Mouse (Mus musculus) embryonic facial prominence, embryonic 12.5 days (tissue): ENCODE results near the gene Gga1. TPM values are rescaled to one million over a fixed set of nuclear protein-coding genes. Genes with fewer than 3 reads are reported as not detected.

Source experiments
- ATAC-seq: fragments of 200-750 bp; cut with Nextera tagmentation; 2 replicates; pipeline ENCODE4 v1.8.0; 2017; ENCODE audit not compliant: insufficient number of reproducible peaks, insufficient read depth, low FRiP score, low TSS enrichment
- H3K27ac ChIP-seq: fragments of 300-500 bp; sonication (generic); 2 replicates; pipeline ENCODE4 v1.5.1; 2016; ENCODE audit warnings: mild to moderate bottlenecking
- H3K27me3 ChIP-seq: fragments of 300-500 bp; sonication (generic); 2 replicates; pipeline ENCODE4 v1.6.1; 2016; ENCODE audit warnings: mild to moderate bottlenecking, moderate library complexity
- H3K36me3 ChIP-seq: fragments of 300-500 bp; sonication (generic); 2 replicates; pipeline ENCODE4 v1.6.1; 2016; ENCODE audit warnings: mild to moderate bottlenecking
- H3K4me1 ChIP-seq: fragments of 300-500 bp; sonication (generic); 2 replicates; pipeline ENCODE4 v1.6.1; 2016
- H3K4me2 ChIP-seq: fragments of 300-500 bp; sonication (generic); replicated peaks from 2 replicates; pipeline ENCODE4 v1.6.1; 2016; ENCODE audit warnings: mild to moderate bottlenecking, moderate library complexity
- H3K4me3 ChIP-seq: fragments of 300-500 bp; sonication (generic); 2 replicates; pipeline ENCODE4 v1.5.1; 2016; ENCODE audit warnings: mild to moderate bottlenecking
- H3K9ac ChIP-seq: fragments of 300-500 bp; sonication (generic); 2 replicates; pipeline ENCODE4 v1.6.1; 2016; ENCODE audit warnings: mild to moderate bottlenecking, moderate library complexity
- H3K9me3 ChIP-seq: fragments of 300-500 bp; sonication (generic); 2 replicates; pipeline ENCODE4 v1.6.1; 2016; ENCODE audit warnings: mild to moderate bottlenecking, moderate library complexity
- WGBS: fragments of 180-500 bp; shearing (Covaris S2); methylation state at CpG from one replicate; pipeline ENCODE4 v1.1.7; 2016; 5-methylcytosine and 5-hydroxymethylcytosine counted together
- polyA plus RNA-seq: library from polyadenylated mRNA; unstranded; fragments of >200 nt; fragmentation: Nextera tagmentation; extraction: Ambion mirVana; gene quantifications from 2 replicates; pipeline ENCODE4 v1.2.1, GENCODE M21; 2016

The Gga1 gene
- polyA plus RNA-seq, 1 experiment from 2014 or later: 50.0 TPM

DNA sequence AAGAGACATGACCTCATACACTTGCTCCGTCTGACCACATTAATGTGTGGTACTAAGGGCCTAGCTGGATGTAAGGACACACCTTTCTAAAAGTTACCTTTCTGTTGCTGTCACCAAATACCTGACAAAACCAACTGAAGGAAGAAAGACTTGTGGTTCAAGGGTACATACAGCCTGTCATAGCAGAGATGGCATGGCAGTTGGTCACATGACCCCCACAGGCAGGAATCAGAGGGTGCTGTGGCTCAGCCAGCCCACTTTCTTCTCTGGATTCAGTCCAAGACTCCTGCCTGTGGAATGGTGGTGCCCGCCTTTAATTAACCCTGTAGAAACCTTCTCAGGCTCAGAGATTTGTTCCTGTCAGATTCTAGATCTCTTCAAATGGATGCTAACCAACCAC is 13.8 kb upstream of the Gga1 start:
- Histone ChIP-seq H3K4me3 (no peak overlapping the region), H3K9ac (no peak overlapping the region), H3K27ac (no peak overlapping the region), H3K4me2 (no peak overlapping the region), H3K27me3 (no peaks in the 10 kb centered on the region), H3K36me3 (no peaks in the 10 kb centered on the region), H3K9me3 (no peaks in the 10 kb centered on the region), H3K4me1 (0 out of 2 replicates have a peak, but pooled peaks cover 3% of the 10 kb centered on the region)
- ATAC-seq: no peak
- 74% methylated on average over 2 of the region's 2 CpGs for WGBS

GRCm38 (mm10) chr15:78863852-78864253 is 13.1 kb upstream of the Gga1 start:
- H3K27me3 ChIP-seq: no peaks in the 10 kb centered on the region
- H3K27ac ChIP-seq: no peak overlapping the region
- no peak for ATAC-seq
- no peak overlapping the region for H3K4me3 ChIP-seq
- H3K4me2 ChIP-seq: no peak overlapping the region
- no peaks in the 10 kb centered on the region for H3K9me3 ChIP-seq
- no peaks in the 10 kb centered on the region for H3K36me3 ChIP-seq
- 38% methylated on average over 13 of the region's 13 CpGs for WGBS
- H3K4me1 ChIP-seq: peaks cover 6% of the 10 kb centered on the region; the same call in 1 of the 2 replicates
- H3K9ac ChIP-seq: no peak overlapping the region

DNA sequence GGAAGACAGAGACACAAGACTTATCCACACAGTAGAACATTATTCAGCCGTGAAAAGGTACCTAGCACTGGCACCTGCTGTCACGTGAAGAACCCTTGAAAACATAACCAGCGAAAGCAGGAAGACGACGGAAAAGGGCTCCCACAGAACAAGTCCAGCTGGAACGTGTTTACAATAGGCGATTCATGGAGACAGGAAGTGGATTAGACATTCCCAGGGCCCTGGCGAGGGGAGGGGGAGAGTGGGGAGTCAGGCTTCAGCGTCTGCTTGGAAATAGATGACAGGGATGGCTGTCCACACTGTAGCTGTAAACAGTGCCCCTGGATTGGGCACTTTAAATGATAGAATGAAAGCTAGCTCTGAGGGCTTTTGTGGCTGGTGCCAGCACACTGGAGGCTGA is 8.6 kb upstream of the Gga1 start:
- no peak overlapping the region for H3K4me3 ChIP-seq

GRCm38 (mm10) chr15:78868826-78869233 is 8.2 kb upstream of the Gga1 start:
- H3K9me3 ChIP-seq: no peaks in the 10 kb centered on the region

More for the DNA sequence above, 8.6 kb upstream of the Gga1 start:
- H3K4me1 ChIP-seq: peaks cover 6% of the 10 kb centered on the region; the same call in 1 of the 2 replicates
- no peak overlapping the region for H3K4me2 ChIP-seq
- H3K9me3 ChIP-seq: no peaks in the 10 kb centered on the region
- H3K36me3 ChIP-seq: no peaks in the 10 kb centered on the region
- H3K9ac ChIP-seq: no peak overlapping the region
- 0 out of 2 replicates have a peak, but pooled peaks have one; percentile 30 for ATAC-seq
- no peaks in the 10 kb centered on the region for H3K27me3 ChIP-seq
- 6% methylated on average over 9 of the region's 9 CpGs for WGBS
- peak overlapping the region; percentile 61 for H3K27ac ChIP-seq

GRCm38 (mm10) chr15:78869775-78870174 is 7.2 kb upstream of the Gga1 start:
- Histone ChIP-seq H3K9me3 (no peaks in the 10 kb centered on the region), H3K27me3 (no peaks in the 10 kb centered on the region), H3K9ac (no peak overlapping the region), H3K36me3 (no peaks in the 10 kb centered on the region), H3K4me2 (no peak overlapping the region), H3K4me1 (peaks cover 3% of the 10 kb centered on the region; the same call in 1 of the 2 replicates), H3K27ac (no peak overlapping the region), H3K4me3 (no peak overlapping the region)
- 25% methylated on average over 6 of the region's 6 CpGs for WGBS
- ATAC-seq: no peak

More at GRCm38 (mm10) chr15:78868826-78869233, 8.2 kb upstream of the Gga1 start:
- H3K4me1 ChIP-seq: peaks cover 4% of the 10 kb centered on the region; the same call in 1 of the 2 replicates
- H3K4me3 ChIP-seq: no peak overlapping the region
- ATAC-seq: no peak
- H3K36me3 ChIP-seq: no peaks in the 10 kb centered on the region
- no peaks in the 10 kb centered on the region for H3K27me3 ChIP-seq
- peak overlapping the region; percentile 61 for H3K27ac ChIP-seq
- 51% methylated on average over 7 of the region's 7 CpGs for WGBS
- H3K9ac ChIP-seq: no peak overlapping the region
- H3K4me2 ChIP-seq: no peak overlapping the region

- H3K4me3 ChIP-seq: no peak overlapping the region
- no peak for ATAC-seq
- no peaks in the 10 kb centered on the region for H3K36me3 ChIP-seq
- no peaks in the 10 kb centered on the region for H3K27me3 ChIP-seq
- H3K27ac ChIP-seq: no peak overlapping the region
- no peaks in the 10 kb centered on the region for H3K9me3 ChIP-seq
- peaks cover 17% of the 10 kb centered on the region for H3K4me1 ChIP-seq
- H3K9ac ChIP-seq: no peak overlapping the region
- no peak overlapping the region for H3K4me2 ChIP-seq
- 58% methylated on average over 5 of the region's 5 CpGs for WGBS
Observed at GRCm38 (mm10) chr15:78872021-78872608, 4.9 kb upstream of the Gga1 start.

GRCm38 (mm10) chr15:78873803-78874435 is 3.1 kb upstream of the Gga1 start:
- Histone ChIP-seq H3K27me3 (no peaks in the 10 kb centered on the region), H3K4me1 (peaks cover 21% of the 10 kb centered on the region), H3K9me3 (no peaks in the 10 kb centered on the region), H3K36me3 (no peaks in the 10 kb centered on the region), H3K9ac (no peak overlapping the region; the same call in 1 of the 2 replicates), H3K27ac (no peak overlapping the region), H3K4me2 (no peak overlapping the region), H3K4me3 (no peak overlapping the region)
- no peak for ATAC-seq
- 56% methylated on average over 13 of the region's 13 CpGs for WGBS

DNA sequence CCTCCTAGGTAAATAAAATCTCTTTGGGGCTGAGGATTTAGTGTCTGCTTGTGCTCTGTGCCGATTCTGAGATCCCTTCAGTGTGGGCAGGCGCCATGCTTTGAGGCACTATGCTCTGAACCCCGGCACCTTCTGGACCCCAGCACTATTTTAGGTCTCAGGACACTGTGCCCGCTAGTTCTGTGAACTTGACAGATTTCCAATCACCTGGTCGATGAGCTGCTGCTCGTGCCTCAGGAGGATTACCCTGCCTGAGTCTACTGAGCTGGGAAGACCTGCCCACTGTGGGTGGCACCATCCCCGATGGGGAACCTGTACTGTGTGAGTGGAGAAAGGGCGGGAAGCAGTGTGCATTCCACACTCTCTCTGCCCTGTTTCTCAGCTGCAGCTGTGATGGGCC is 2.0 kb upstream of the Gga1 start:
- Histone ChIP-seq H3K4me2 (no peak overlapping the region), H3K9ac (no peak overlapping the region), H3K27me3 (no peaks in the 10 kb centered on the region), H3K9me3 (no peaks in the 10 kb centered on the region), H3K36me3 (no peaks in the 10 kb centered on the region), H3K4me3 (no peak overlapping the region), H3K4me1 (peaks cover 31% of the 10 kb centered on the region), H3K27ac (peak overlapping the region; percentile 99)
- ATAC-seq: no peak
- 71% methylated on average over 8 of the region's 8 CpGs for WGBS

GRCm38 (mm10) chr15:78875537-78875936 is 1.5 kb upstream of the Gga1 start:
- peak overlapping the region; percentile 10; the same call in 1 of the 2 replicates for H3K9ac ChIP-seq
- H3K27ac ChIP-seq: peak overlapping the region; percentile 99
- WGBS: 66% methylated on average over 5 of the region's 5 CpGs
- no peaks in the 10 kb centered on the region for H3K36me3 ChIP-seq
- H3K27me3 ChIP-seq: no peaks in the 10 kb centered on the region
- peak overlapping the region; percentile 86 for H3K4me2 ChIP-seq
- ATAC-seq: no peak
- H3K4me3 ChIP-seq: no peak overlapping the region
- H3K9me3 ChIP-seq: no peaks in the 10 kb centered on the region
- H3K4me1 ChIP-seq: peaks cover 31% of the 10 kb centered on the region

DNA sequence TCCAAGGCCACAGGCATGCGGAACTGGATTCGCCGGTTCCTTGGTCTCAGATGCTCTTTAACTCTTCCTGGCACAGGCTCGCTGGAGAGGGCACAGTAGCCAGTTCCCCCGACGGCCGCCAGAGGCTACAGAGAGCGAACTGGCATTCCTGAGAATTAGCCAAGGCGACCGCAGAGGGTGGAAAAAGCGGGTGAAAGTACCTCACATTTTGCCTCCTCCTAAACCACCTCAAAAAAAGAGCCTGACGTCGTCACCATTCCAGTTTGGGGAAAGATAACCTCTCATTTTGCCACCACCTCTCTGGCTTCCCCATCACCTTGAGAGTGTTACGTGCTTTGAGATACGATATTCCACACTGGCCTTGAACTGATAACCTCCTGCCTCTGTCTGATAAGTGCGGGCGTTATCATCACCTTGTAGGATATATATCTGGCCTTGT is 713 bp upstream of the Gga1 start:
- Histone ChIP-seq H3K9ac (peak overlapping the region; percentile 87; the same call in 1 of the 2 replicates), H3K9me3 (no peaks in the 10 kb centered on the region), H3K4me1 (peaks cover 31% of the 10 kb centered on the region), H3K4me3 (peak overlapping the region; percentile 74), H3K36me3 (peaks cover 6% of the 10 kb centered on the region), H3K27me3 (no peaks in the 10 kb centered on the region), H3K4me2 (peak overlapping the region; percentile 86), H3K27ac (peak overlapping the region; percentile 99)
- WGBS: 5% methylated on average over 17 of the region's 17 CpGs
- ATAC-seq: peak; percentile 42; the same call in 1 of the 2 replicates

DNA sequence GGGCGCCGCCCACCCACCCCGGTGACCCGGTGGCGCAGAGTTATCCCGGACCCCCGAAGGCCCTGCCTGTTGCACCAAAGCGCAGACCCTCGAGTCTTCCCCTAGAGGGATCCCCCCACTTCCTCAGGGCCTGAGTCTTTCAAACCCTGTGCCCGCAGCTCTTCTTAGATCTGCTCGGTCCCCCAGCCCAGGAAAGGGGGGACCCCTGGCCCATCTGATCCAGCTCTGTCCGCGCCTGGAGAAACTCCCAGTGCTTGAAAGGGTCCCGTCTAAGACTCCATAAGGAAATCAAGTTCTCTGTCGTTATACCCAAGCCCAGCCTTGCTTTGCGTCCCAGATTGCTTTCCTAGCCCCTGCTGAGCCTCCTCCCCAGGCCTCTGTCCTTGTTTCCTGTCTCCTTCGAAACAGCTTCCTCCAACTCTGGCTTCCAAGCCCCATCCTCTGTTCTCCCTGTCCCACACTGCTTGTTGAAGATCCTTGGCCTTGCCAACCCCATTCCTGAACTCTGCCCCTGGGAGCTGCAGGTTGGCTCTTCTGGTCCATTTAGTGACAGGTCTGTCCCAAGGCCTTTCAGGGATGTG is 910 bp downstream of the Gga1 start:
- Histone ChIP-seq H3K4me2 (peak overlapping the region; percentile 86), H3K27ac (peak overlapping the region; percentile 99), H3K4me3 (peak overlapping the region; percentile 74), H3K4me1 (peaks cover 31% of the 10 kb centered on the region), H3K9ac (peak overlapping the region; percentile 87), H3K36me3 (peaks cover 16% of the 10 kb centered on the region), H3K9me3 (no peaks in the 10 kb centered on the region), H3K27me3 (no peaks in the 10 kb centered on the region)
- 1% methylated on average over 17 of the region's 17 CpGs for WGBS
- peak; percentile 19 for ATAC-seq
